Mouse (Mus musculus) stomach, postnatal 0 days (tissue): ENCODE measurements around the gene Gm13757. TPM values are rescaled to one million over a fixed set of nuclear protein-coding genes. Genes with fewer than 3 reads are reported as not detected.

Experiments
- ATAC-seq: fragments of 200-750 bp; cut with Nextera tagmentation; 2 replicates; pipeline ENCODE4 v1.8.0; 2017; ENCODE audit not compliant: low FRiP score, low TSS enrichment
- DNase-seq: peaks from one replicate; pipeline ENCODE4 v3.0.0-alpha.2; 2016; ENCODE audit warnings: low spot score
- H3K27ac ChIP-seq: fragments of 300-500 bp; sonication (generic); replicated peaks from 2 replicates; pipeline ENCODE4 v1.5.1; 2014; ENCODE audit warnings: mild to moderate bottlenecking, control low read depth
- H3K27me3 ChIP-seq: fragments of 300-500 bp; sonication (generic); 2 replicates; pipeline ENCODE4 v1.6.1; 2014; ENCODE audit warnings: low read length; ENCODE audit not compliant: control insufficient read depth, insufficient read depth
- H3K36me3 ChIP-seq: fragments of 300-500 bp; sonication (generic); 2 replicates; pipeline ENCODE4 v1.6.1; 2014; ENCODE audit warnings: low read length, mixed read lengths; ENCODE audit not compliant: control insufficient read depth, insufficient read depth
- H3K4me1 ChIP-seq: fragments of 300-500 bp; sonication (generic); replicated peaks from 2 replicates; pipeline ENCODE4 v1.6.1; 2014; ENCODE audit warnings: antibody characterized with exemption; ENCODE audit not compliant: control insufficient read depth, insufficient read depth
- H3K4me2 ChIP-seq: fragments of 300-500 bp; sonication (generic); replicated peaks from 2 replicates; pipeline ENCODE4 v1.6.1; 2014; ENCODE audit warnings: low read depth, mild to moderate bottlenecking, control low read depth, moderate library complexity
- H3K4me3 ChIP-seq: fragments of 300-500 bp; sonication (generic); 2 replicates; pipeline ENCODE4 v1.5.1; 2014; ENCODE audit warnings: low read depth, low read length, control low read depth
- H3K9ac ChIP-seq: fragments of 300-500 bp; sonication (generic); 2 replicates; pipeline ENCODE4 v1.6.1; 2014; ENCODE audit warnings: mild to moderate bottlenecking, low read length, control low read depth, mixed read lengths
- H3K9me3 ChIP-seq: fragments of 300-500 bp; sonication (generic); 2 replicates; pipeline ENCODE4 v1.6.1; 2016; ENCODE audit warnings: low read length; ENCODE audit not compliant: control insufficient read depth
- CTCF ChIP-seq: IDR thresholded peaks from 2 replicates; pipeline ENCODE4 v1.5.1; 2016; ENCODE audit warnings: antibody characterized with exemption, low read depth, mild to moderate bottlenecking, moderate library complexity
- EP300 ChIP-seq: optimal IDR thresholded peaks from 2 replicates; pipeline ENCODE3; 2016; ENCODE audit warnings: antibody characterized with exemption
- WGBS: fragments of 180-500 bp; shearing (Covaris S2); extraction: QIAGEN DNeasy Blood & Tissue Kit; methylation state at CpG from one replicate; pipeline ENCODE4 v1.1.7; 2014; 5-methylcytosine and 5-hydroxymethylcytosine counted together
- polyA plus RNA-seq: library from polyadenylated mRNA; unstranded; fragments of >200 nt; fragmentation: Nextera tagmentation; extraction: Ambion mirVana; gene quantifications from 2 replicates; pipeline ENCODE4 v1.2.1, GENCODE M21; 2015

Gm13757 gene
- polyA plus RNA-seq, 1 experiment from 2014 or later: not detected

DNA sequence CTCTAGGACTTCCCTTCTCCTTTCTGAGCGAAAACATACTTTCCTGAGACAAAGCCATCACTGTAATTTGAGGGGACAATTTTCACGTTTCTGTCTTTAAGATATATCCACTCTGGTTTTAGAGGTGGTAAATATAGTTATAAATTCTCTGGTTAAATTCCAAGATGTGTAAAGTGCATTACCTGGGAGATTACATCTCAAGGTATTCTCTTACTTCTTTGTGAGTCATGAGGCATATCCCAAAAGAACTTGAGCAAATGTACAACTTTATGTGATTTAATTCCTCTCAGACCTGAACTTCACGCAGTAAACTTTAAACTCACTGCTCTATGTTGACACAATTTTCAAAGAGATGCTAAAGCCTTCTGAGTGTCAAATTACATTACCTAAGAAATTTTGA lies 42.6 kb downstream of the Gm13757 start, which contains the start of gene Olfr1179:
Gene Olfr1179 (minus strand): TSS at position 101 of the 400 bp plus-strand sequence.
- H3K9ac ChIP-seq: no peak within 1 kb of the TSS
- TF ChIP-seq EP300 (no peak), CTCF (no peak)
- DNase-seq (no peak), ATAC-seq (no peak)
- H3K4me2 ChIP-seq: no peak within 1 kb of the TSS
- H3K27me3 ChIP-seq: no peaks in the 10 kb centered on the region
- no peaks in the 10 kb centered on the region for H3K4me1 ChIP-seq
- H3K27ac ChIP-seq: no peak within 1 kb of the TSS
- no peaks in the 10 kb centered on the region for H3K9me3 ChIP-seq
- H3K36me3 ChIP-seq: no peaks in the 10 kb centered on the region
- H3K4me3 ChIP-seq: no peak within 1 kb of the TSS
- 67% methylated on average over 3 of the region's 3 CpGs for WGBS

Other genes starting within 250 kb of the Gm13757 start
- gene Olfr1170, start 220.8 kb downstream of the Gm13757 start, polyA plus RNA-seq: 0.04 TPM in 1 of 2 replicates, not detected in the other
- 0.01 TPM in 1 of 2 replicates, not detected in the other for gene Olfr1173, start 169.3 kb downstream of the Gm13757 start, polyA plus RNA-seq
- gene Olfr1174-ps, start 134.0 kb downstream of the Gm13757 start, polyA plus RNA-seq: not detected in 2 replicates
- gene Olfr1175-ps, start 121.9 kb downstream of the Gm13757 start, polyA plus RNA-seq: not detected in 2 replicates
- not detected in 2 replicates for gene Olfr1176, start 112.4 kb downstream of the Gm13757 start, polyA plus RNA-seq
- gene Olfr1177-ps, start 102.6 kb downstream of the Gm13757 start, polyA plus RNA-seq: not detected in 2 replicates
- gene Olfr1178, start 62.1 kb downstream of the Gm13757 start, polyA plus RNA-seq: 0.04 TPM in 1 of 2 replicates, not detected in the other
- not detected in 2 replicates for gene Olfr1179, start 42.7 kb downstream of the Gm13757 start, polyA plus RNA-seq
- not detected in 2 replicates for gene Olfr1180, start 30.0 kb downstream of the Gm13757 start, polyA plus RNA-seq
- gene Olfr1181, start 23.0 kb downstream of the Gm13757 start, polyA plus RNA-seq: not detected in 2 replicates
- not detected in 2 replicates for gene Olfr1183, start 5.7 kb upstream of the Gm13757 start, polyA plus RNA-seq
- not detected in 2 replicates for gene Olfr1184, start 34.5 kb upstream of the Gm13757 start, polyA plus RNA-seq
- gene Olfr1185-ps1, start 44.2 kb upstream of the Gm13757 start, polyA plus RNA-seq: 0.02 TPM in 1 of 2 replicates, not detected in the other
- not detected in 2 replicates for gene Olfr1186, start 69.4 kb upstream of the Gm13757 start, polyA plus RNA-seq
- gene Olfr1188, start 107.8 kb upstream of the Gm13757 start, polyA plus RNA-seq: not detected in 2 replicates
- gene Olfr1189, start 137.3 kb upstream of the Gm13757 start, polyA plus RNA-seq: not detected in 2 replicates
- not detected in 2 replicates for gene Olfr1191-ps1, start 191.4 kb upstream of the Gm13757 start, polyA plus RNA-seq
- 0.02 TPM in 1 of 2 replicates, not detected in the other for gene Olfr1192-ps1, start 199.4 kb upstream of the Gm13757 start, polyA plus RNA-seq
- gene Olfr1193, start 226.5 kb upstream of the Gm13757 start, polyA plus RNA-seq: not detected in 2 replicates
- gene Olfr1195, start 240.1 kb upstream of the Gm13757 start, polyA plus RNA-seq: 0.04 TPM in 1 of 2 replicates, not detected in the other